Mouse (Mus musculus) MEL (cell line): ENCODE results near the gene Bpifa1. TPM values are rescaled to one million over a fixed set of nuclear protein-coding genes. Genes with fewer than 3 reads are reported as not detected.

Experiments
- DNase-seq: peaks from one replicate; pipeline ENCODE4 v3.0.0; 2011; ENCODE audit warnings: low read depth, low spot score
- H3K27ac ChIP-seq: 2 replicates; pipeline ENCODE4 v1.5.1; 2012; ENCODE audit warnings: low read depth, mild to moderate bottlenecking, control low read depth, low read length, moderate library complexity; ENCODE audit not compliant: control insufficient read depth
- H3K27me3 ChIP-seq, 2 experiments: fragments of 150-350 bp in 1 of 2; sonication (generic) in 1 of 2; 2 replicates each; pipeline ENCODE4 v1.6.1; 2012; ENCODE audit warnings: low read length in 2 of 2, mild to moderate bottlenecking in 2 of 2, improper control_type of control experiment in 1 of 2, moderate library complexity in 1 of 2; ENCODE audit not compliant: insufficient read depth in 2 of 2, control insufficient read depth in 1 of 2
- H3K36me3 ChIP-seq, 2 experiments: 2 replicates each; pipeline ENCODE4 v1.6.1; 2012 to 2014; ENCODE audit warnings: low read length in 2 of 2, improper control_type of control experiment in 1 of 2, inconsistent platforms in 1 of 2, mild to moderate bottlenecking in 1 of 2; ENCODE audit not compliant: insufficient read depth in 2 of 2, control insufficient read depth in 1 of 2
- H3K4me1 ChIP-seq, 2 experiments: fragments of 150-350 bp in 1 of 2; sonication (generic) in 1 of 2; 2 replicates each; pipeline ENCODE4 v1.6.1; 2012; ENCODE audit warnings: low read length in 2 of 2, improper control_type of control experiment in 1 of 2, mild to moderate bottlenecking in 1 of 2; ENCODE audit not compliant: insufficient read depth in 2 of 2, control insufficient read depth in 1 of 2
- H3K4me3 ChIP-seq, 2 experiments: fragments of 150-350 bp in 1 of 2; sonication (generic) in 1 of 2; 2 replicates each; pipeline ENCODE4 v1.5.1; 2012; ENCODE audit warnings: low read depth in 2 of 2, low read length in 2 of 2, mild to moderate bottlenecking in 2 of 2, moderate library complexity in 2 of 2, control low read depth in 1 of 2, improper control_type of control experiment in 1 of 2; ENCODE audit not compliant: control insufficient read depth in 1 of 2, insufficient read depth in 1 of 2
- H3K79me2 ChIP-seq: 2 replicates; pipeline ENCODE4 v1.6.1; 2012; ENCODE audit warnings: mild to moderate bottlenecking, low read length, moderate library complexity; ENCODE audit not compliant: control insufficient read depth, poor library complexity, insufficient read depth
- H3K9ac ChIP-seq: 2 replicates; pipeline ENCODE4 v1.6.1; 2012; ENCODE audit warnings: low read depth, mild to moderate bottlenecking, control low read depth, low read length, moderate library complexity; ENCODE audit not compliant: control insufficient read depth, poor library complexity, severe bottlenecking
- H3K9me3 ChIP-seq: fragments of 150-350 bp; sonication (generic); replicated peaks from 2 replicates; pipeline ENCODE4 v1.6.1; 2012; ENCODE audit warnings: mild to moderate bottlenecking, low read length, improper control_type of control experiment, moderate library complexity; ENCODE audit not compliant: insufficient read depth
- E2F4 ChIP-seq: IDR thresholded peaks from 2 replicates; pipeline ENCODE4 v1.6.1; 2011; ENCODE audit warnings: low read depth, low read length, improper control_type of control experiment, borderline replicate concordance
- EP300 ChIP-seq, 2 experiments: IDR thresholded peaks; 2 replicates each; pipeline ENCODE4 v1.6.1; 2011; ENCODE audit warnings: improper control_type of control experiment in 2 of 2, low read length in 2 of 2, low read depth in 1 of 2, mild to moderate bottlenecking in 1 of 2
- ETS1 ChIP-seq: IDR thresholded peaks from 2 replicates; pipeline ENCODE4 v1.6.1; 2012; ENCODE audit warnings: low read depth, mild to moderate bottlenecking, inconsistent platforms, low read length, improper control_type of control experiment, moderate library complexity
- GABPA ChIP-seq: IDR thresholded peaks from 2 replicates; pipeline ENCODE4 v1.6.1; 2012; ENCODE audit warnings: low read depth, mild to moderate bottlenecking, inconsistent platforms, low read length, improper control_type of control experiment, moderate library complexity
- HCFC1 ChIP-seq: IDR thresholded peaks from 2 replicates; pipeline ENCODE4 v1.6.1; 2012; ENCODE audit warnings: low read depth, mild to moderate bottlenecking, inconsistent platforms, low read length, improper control_type of control experiment, moderate library complexity
- KAT2A ChIP-seq: conservative IDR thresholded peaks from 2 replicates; pipeline ENCODE4 v1.6.1; 2012; ENCODE audit warnings: low read depth, low read length, improper control_type of control experiment, inconsistent platforms
- MAFK ChIP-seq: IDR thresholded peaks from 2 replicates; pipeline ENCODE4 v1.6.1; 2011; ENCODE audit warnings: low read depth, mild to moderate bottlenecking, low read length, improper control_type of control experiment, borderline replicate concordance
- MEF2A ChIP-seq: IDR thresholded peaks from 2 replicates; pipeline ENCODE4 v1.6.1; 2014; ENCODE audit warnings: low read depth, mild to moderate bottlenecking, inconsistent platforms, low read length, improper control_type of control experiment; ENCODE audit not compliant: poor library complexity, insufficient replicate concordance, severe bottlenecking; ENCODE audit errors: extremely low read depth
- MYB ChIP-seq: IDR thresholded peaks from 2 replicates; pipeline ENCODE4 v1.6.1; 2011; ENCODE audit warnings: mild to moderate bottlenecking, low read depth, low read length, improper control_type of control experiment
- NRF1 ChIP-seq: IDR thresholded peaks from 2 replicates; pipeline ENCODE4 v1.6.1; 2014; ENCODE audit warnings: low read depth, mild to moderate bottlenecking, inconsistent platforms, low read length, improper control_type of control experiment, moderate library complexity; ENCODE audit not compliant: poor library complexity, insufficient read depth, severe bottlenecking
- POLR2A ChIP-seq, 2 experiments: IDR thresholded peaks; 2 replicates each; pipeline ENCODE4 v1.6.1; 2011 to 2012; ENCODE audit warnings: low read length in 2 of 2, mild to moderate bottlenecking in 2 of 2, control low read depth in 1 of 2, improper control_type of control experiment in 1 of 2, low read depth in 1 of 2, moderate library complexity in 1 of 2; ENCODE audit not compliant: control insufficient read depth in 1 of 2, insufficient read depth in 1 of 2, poor library complexity in 1 of 2
- TAL1 ChIP-seq: IDR thresholded peaks from 2 replicates; pipeline ENCODE4 v1.6.1; 2012; ENCODE audit warnings: mild to moderate bottlenecking, inconsistent platforms, low read length, moderate library complexity, mixed read lengths
- USF1 ChIP-seq: IDR thresholded peaks from 2 replicates; pipeline ENCODE4 v1.6.1; 2014; ENCODE audit warnings: low read depth, mild to moderate bottlenecking, inconsistent platforms, low read length, improper control_type of control experiment, moderate library complexity
- ZC3H11A ChIP-seq: IDR thresholded peaks from 2 replicates; pipeline ENCODE4 v1.6.1; 2012; ENCODE audit warnings: low read depth, mild to moderate bottlenecking, inconsistent platforms, low read length, improper control_type of control experiment
- ZKSCAN1 ChIP-seq: IDR thresholded peaks from 2 replicates; pipeline ENCODE4 v1.6.1; 2012; ENCODE audit warnings: low read depth, mild to moderate bottlenecking, inconsistent platforms, low read length, improper control_type of control experiment, moderate library complexity
- ZNF384 ChIP-seq: IDR thresholded peaks from 2 replicates; pipeline ENCODE4 v1.6.1; 2012; ENCODE audit warnings: low read depth, mild to moderate bottlenecking, inconsistent platforms, low read length, improper control_type of control experiment
- polyA plus RNA-seq, 2 experiments: library from polyadenylated mRNA; stranded (reverse) in 1 of 2; unstranded in 1 of 2; fragments of >175 nt in 1 of 2; fragments of >200 nt in 1 of 2; gene quantifications; 2 replicates each; pipeline versions ENCODE4 v1.2.1 to v1.2.4; 2012; ENCODE audit warnings: low replicate concordance in 2 of 2, low read depth in 1 of 2; ENCODE audit not compliant: insufficient read length in 2 of 2, insufficient read depth in 1 of 2, missing spikeins in 1 of 2
- total RNA-seq: library from RNA; depleted of rRNA; stranded (reverse); fragments of 300-350 nt; gene quantifications from 2 replicates; pipeline ENCODE4 v1.2.3, GENCODE M21; 2012

Gene Bpifa1
- total and polyA plus RNA-seq, 3 experiments: not detected

DNA sequence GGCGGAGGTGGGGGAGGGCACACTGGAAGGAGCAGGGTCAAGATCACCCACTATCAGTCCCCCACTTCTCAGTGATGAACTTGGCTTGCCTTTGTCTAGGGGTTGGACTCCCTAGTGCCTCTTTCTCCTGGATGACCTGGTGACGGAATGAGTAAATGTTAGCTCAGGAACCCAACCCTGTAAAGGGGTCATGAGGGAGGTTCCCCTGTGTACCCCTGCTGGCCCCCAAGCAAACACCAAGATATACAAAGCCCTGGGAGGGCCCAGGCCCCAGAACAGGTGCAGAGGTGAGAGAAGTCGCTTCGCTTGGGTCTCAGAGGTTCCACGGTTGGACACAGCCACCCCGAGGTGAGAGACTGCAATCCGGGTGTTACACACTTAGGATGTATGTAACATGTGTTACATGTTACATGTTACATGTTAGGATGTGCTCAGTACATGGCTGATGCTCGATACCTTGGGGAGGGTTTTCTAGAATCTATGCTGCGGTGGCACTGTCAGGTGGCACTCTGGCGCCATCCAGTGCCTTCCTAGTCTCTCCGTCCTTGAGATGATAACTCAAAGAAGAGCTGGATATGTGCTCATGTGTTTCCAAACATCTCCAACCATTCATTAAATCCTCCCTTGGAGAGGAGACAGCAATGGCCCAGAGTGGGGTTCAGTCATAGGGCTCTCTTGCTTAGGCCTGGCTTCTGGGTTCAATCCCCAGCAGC lies 48.0 kb downstream of the Bpifa1 start, which contains the start of gene Bpifb1:
Gene Bpifb1 (plus strand): TSS at position 273 of the 713 bp plus-strand sequence.
- no peak within 1 kb of the TSS for H3K4me3 ChIP-seq
- no peaks in the 10 kb centered on the region for H3K79me2 ChIP-seq
- no peaks in the 10 kb centered on the region for H3K4me1 ChIP-seq
- H3K9me3 ChIP-seq: no peaks in the 10 kb centered on the region
- no peaks in the 10 kb centered on the region for H3K36me3 ChIP-seq
- no peak within 1 kb of the TSS for H3K27ac ChIP-seq
- TF ChIP-seq TAL1 (no peak), ZKSCAN1 (no peak), E2F4 (no peak), ZC3H11A (no peak), GABPA (no peak), MAFK (no peak), EP300 (IDR thresholded peaks at IDR 0.05; ENCODE audit: low read depth in 1 of 2, low read length in 2 of 2) (no peak), MYB (no peak), POLR2A (IDR thresholded peaks at IDR 0.05; ENCODE audit: control insufficient read depth in 1 of 2, insufficient read depth in 1 of 2, low read depth in 1 of 2, low read length in 2 of 2, poor library complexity in 1 of 2) (no peak), KAT2A (no peak), USF1 (no peak)
- DNase-seq: no peak
- H3K27me3 ChIP-seq: 0 out of 4 replicates have a peak, but pooled peaks cover 0 to 2% of the 10 kb centered on the region in 2 experiments
- H3K9ac ChIP-seq: no peak within 1 kb of the TSS

DNA sequence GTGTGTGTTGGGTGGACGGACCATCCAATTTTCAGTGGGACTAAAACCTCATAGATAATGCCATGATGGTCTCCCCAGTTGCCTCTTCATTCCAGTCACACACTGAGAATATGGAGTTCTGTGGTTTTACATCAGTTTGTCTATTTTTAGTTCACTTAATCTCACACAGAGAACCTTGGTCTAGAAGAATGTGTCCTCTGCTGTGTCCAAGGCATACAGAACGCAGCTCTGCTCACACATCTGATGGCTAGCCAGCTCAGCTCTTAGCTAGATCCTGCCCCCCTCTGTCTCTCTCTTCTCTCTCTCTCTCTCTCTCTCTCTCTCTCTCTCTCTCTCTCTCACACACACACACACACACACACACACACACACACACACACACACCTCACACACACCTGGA lies 49.5 kb downstream of the Bpifa1 start:
- Histone ChIP-seq H3K27me3 (0 out of 4 replicates have a peak, but pooled peaks cover 0 to 2% of the 10 kb centered on the region in 2 experiments), H3K4me3 (no peak overlapping the region), H3K9ac (no peak overlapping the region), H3K79me2 (no peaks in the 10 kb centered on the region), H3K36me3 (no peaks in the 10 kb centered on the region), H3K9me3 (no peaks in the 10 kb centered on the region), H3K27ac (no peak overlapping the region), H3K4me1 (no peaks in the 10 kb centered on the region)
- TF ChIP-seq NRF1 (no peak), HCFC1 (no peak), ETS1 (no peak), MEF2A (no peak), ZNF384 (no peak)
- DNase-seq: no peak
